Mouse (Mus musculus): ENCODE results near the gene Manba.
"Not testable (repeated sequence)": the region's sequence is repeated elsewhere in the genome, so short reads cannot be mapped to it uniquely, and the experiment has no call there.

Gene Manba

DNA sequence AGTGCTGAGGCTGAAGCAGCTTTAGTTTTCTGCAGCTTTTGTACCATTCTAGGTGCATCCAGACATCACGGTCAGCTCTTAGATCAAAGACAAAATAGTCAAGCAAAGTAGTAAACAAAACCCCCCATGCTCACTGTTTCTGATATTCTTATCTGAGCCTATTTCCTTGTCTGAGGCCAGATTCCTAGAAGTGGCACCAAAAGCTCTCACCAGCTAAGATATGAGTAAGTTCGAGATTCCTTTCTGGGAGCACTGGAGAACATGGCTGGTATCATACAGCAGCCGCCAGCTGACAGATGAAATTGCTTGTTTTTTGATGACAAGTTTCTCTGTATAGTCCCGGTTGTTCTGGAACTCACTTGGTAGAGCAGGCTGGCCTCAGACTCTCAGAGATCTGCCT, 2.4 kb downstream of the Manba start:
- DNase-seq, result no peak

DNA sequence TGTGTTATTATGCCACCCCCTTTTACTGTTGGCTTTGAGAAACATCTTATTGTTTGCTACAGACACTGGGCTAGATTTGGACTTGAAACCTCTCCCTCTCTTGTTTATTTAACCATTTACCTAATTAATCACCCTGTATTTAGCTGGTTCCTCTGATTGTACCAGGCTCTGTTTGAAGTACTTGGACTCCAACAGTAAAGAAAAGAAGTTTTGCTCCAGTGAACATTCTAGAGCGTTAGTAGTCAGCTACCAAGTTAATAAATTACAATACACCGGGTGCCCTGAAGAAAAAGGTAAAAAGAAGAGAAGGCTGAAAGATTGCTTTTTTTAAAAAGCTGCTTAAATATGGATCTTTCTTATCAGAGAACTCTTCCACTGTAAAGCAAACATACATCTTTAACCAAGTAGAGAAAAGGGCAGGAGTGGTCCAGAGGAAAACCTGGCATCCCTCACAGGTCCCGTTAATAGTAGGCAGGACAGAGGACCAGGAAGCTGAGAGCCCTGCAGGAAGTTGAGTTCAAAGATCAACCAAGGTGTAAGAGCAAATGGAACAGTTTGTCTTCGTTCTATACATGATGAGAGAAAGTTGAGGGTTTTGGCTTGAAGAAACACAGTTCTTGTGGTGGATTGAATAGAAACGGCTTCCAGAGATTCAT, 4.6 kb downstream of the Manba start:
- no peak for DNase-seq

GRCm38 (mm10) chr3:135491102-135491501, 5.7 kb downstream of the Manba start:
- no peak for DNase-seq

DNA sequence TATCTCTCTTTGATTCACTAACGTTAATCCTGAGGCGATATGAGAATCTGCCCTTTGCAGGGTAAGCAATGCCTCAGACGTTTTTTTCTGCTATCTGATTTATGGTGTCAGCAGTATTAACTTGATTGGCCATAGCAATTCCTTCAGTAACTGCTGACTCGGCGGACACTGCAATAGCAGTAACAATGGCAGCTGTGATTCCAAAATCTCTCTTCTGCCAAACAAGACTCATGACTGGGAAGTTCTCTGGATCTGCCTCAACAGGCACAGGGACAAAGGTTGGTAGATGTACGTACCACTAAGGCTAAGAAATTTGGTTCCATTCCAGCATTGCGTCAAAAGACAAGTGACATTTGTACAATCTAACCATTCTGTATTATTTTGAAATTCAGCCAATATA, 7.9 kb downstream of the Manba start:
- DNase-seq, result not testable (repeated sequence)

DNA sequence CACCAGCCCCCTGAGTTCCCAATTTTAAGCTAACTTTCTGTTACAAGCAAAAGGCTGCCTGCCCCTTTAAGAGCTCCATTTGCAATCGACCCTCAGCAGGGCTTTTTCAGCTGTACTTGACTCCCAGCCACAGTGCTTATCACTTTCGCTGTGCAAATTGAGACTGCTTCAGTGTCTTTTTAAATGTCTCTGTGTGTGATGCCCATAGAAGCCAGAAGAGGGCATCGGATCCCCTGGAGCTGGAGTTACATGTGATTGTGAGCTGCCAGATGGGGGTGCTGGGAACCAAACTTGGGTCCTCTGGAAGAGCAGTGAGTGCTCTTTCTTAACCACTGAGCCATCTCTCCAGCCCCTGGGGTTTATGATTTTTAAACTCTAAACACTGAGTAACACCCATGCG, 12.5 kb downstream of the Manba start:
- not testable (repeated sequence) for DNase-seq

DNA sequence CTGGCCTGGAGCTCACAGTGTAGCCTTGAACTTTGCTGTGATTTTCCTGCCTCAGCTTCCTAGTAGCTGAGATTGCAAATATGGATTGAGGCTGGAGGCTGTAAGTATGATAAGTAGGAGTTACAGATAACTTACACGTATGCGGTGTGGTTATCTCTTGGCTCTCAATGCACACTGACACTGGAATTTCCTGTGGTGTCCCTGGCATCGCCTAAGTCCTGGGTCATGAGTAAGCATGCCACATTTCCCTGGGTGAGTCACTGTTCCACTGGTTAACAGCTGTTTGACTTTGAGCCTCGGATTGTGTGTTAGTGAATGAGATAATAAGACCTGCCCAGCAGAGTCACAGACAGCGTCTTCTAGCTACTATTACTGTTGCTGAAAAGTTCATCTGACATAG, 13.5 kb downstream of the Manba start:
- no peak for DNase-seq

DNA sequence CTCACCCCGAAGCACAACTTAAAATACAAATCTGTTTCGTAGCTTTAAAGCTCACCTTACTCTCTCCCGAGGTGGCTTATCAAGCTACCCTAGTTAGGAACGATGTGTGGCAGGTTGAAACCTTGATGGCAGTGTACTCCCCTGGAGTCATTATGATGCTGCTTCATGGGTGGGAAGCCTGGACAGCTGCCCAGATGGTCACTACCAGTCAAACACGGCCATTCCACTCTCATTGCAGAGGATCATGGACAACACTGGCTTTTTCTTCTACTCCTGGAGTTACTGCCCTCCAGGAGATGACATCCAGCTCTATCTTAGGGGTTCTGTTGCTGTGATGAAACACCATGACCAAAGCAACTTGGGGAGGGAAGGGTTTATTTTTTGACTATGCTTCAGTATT, 17.7 kb downstream of the Manba start:
- no peak for DNase-seq

DNA sequence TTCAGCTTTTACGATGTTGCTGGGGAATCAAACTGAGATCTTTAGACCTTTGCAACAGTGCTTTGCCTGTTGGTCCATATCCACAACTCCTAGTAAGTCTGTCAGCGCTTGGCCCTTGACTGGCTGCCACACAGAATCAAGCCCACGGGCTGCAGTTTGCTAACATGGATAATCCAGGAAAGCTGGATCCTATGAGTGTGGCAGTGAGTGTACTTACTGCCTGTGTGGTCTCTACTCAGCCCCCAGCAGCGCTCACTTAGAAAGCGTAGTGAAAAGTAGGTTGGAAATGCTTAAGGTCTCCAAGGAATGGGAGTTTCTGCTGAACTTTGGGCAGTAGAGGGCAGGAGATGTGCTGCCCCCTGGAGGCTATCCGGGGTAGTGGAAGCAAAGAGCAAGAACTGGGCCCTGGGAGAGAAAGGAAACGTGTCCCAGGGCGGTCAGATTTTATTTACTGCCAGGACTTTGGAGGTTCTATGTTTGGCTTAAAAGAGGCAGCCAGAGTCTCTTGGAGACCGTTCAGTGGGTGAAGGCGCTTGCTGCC, 20.0 kb downstream of the Manba start:
- peak; percentile 44 for DNase-seq

GRCm38 (mm10) chr3:135505916-135506482, 20.6 kb downstream of the Manba start:
- no peak for DNase-seq

- no peak for DNase-seq
These were observed 22.1 kb downstream of the Manba start for GRCm38 (mm10) chr3:135507506-135507905.

DNA sequence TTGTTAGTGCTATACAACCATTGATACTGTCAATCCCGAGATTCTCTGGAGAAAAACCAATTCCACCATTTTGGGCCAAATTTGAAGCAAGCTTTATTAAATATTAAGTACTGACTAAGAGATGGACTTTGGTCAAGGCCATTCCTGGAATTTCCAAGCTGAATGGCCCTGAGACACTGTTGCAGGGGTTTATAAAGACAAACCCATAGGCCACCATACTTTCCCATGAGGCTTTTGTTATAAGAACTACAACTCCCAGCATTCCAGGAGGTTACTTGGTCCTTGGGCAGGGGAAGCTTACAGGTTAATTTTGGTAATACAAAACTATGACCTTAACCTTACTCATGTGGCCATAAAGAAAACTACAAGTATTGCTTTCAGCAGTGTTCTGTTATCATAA, 22.8 kb downstream of the Manba start:
- DNase-seq, result no peak

DNA sequence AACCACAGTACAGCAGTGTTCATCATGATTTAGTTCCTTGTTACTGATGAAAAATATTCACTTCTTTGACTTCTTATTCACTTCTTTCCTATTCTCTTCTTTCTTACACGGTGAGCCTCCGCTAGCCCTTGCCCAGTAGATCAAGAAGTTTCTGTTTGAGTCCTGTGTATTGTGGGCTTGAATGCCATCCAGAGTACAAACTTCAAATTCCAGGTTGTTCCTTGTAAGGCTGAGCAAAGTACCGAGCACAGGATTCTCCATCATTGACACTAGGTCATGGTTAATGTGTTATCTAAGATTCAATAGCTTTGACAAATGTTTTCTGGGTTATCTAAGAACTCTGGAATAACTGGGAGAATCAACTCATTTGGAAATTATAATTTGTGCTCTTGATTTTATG, 25.0 kb downstream of the Manba start:
- DNase-seq, result no peak

DNA sequence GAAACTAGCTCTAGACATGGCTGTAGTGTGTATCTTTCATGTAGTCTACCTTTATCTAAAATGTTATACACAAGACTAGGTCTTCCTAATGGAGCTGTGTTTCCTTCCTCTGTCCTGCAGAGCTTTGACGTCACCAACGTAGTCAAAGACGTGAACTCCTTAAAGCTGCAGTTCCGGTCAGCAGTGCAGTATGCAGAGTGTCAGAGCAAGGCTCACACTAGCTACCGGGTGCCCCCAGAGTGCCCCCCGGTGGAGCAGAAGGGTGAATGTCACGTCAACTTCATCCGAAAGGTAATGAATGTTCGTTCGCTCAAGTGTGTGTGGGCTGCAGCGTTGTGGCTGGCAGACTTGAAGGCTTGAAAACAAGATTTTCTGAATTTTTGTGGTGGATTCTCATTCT, 26.3 kb downstream of the Manba start:
- DNase-seq, result no peak

GRCm38 (mm10) chr3:135513270-135513669, 27.9 kb downstream of the Manba start:
- peak; percentile 20 for DNase-seq

GRCm38 (mm10) chr3:135513800-135514425, 28.5 kb downstream of the Manba start:
- no peak for DNase-seq

DNA sequence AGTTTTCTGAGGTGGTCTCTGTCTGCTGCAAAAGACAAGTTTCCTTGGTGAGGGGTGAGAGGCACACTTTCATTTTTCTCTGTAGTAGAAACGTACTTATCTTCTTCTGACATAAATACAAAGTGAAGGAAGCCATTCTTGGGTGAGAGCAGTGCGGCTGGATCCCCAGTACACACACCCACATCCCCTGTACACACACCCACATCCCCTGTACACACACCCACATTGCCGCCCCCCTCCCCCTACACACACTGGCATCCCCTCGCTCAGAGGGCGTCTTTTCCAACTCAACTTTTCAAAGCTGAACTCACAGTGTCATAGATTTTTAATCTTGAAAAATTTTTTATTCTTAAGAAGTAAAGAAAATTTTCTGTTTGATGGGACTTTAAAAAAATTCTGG, 29.8 kb downstream of the Manba start:
- no peak for DNase-seq

- DNase-seq, result peak; percentile 56
These were observed 31.5 kb downstream of the Manba start for GRCm38 (mm10) chr3:135516891-135517290.

DNA sequence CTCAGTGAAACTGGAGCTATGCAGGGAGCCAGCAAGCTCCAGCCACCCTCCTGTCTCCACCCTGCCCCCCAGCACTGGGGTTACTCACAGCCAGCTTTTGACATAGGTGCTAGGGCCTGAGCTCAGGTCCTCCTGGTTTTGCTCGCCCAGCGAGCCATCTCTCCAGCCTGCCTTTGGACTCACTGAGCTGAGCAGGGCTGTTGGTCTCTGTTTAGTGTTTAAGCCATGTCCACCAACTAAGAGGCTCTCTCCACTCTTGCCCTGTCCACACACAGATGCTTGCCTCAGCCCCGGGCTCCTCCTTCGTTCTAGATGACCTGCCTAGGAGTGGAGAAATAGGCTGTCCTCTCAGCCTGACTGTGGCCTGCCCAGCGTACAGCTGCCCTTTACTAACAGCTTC, 33.5 kb downstream of the Manba start:
- DNase-seq, result no peak

DNA sequence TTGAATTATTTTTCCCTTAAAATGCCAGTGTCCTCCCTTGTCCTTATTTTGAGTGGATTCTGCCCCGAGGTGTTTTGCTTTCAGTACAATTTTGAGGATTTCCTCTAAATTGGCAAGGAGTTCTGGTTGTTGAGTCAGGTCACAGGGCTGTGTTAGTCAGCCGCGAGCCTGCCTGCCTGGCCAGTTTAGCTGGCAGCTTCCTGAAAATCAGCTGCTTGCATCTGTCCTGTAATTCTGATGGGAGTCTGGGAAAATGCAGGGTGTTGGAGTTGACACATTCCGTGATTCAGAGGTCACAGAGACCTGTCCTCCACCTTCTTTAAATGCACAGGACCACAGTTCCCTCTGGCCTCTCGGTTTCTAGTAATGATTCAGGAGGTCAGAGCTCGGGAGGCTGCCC, 34.2 kb downstream of the Manba start:
- DNase-seq, result no peak

- DNase-seq, result peak; percentile 31
These were observed 36.6 kb downstream of the Manba start for GRCm38 (mm10) chr3:135521963-135522362.

- DNase-seq, result no peak
These were observed 37.4 kb downstream of the Manba start for GRCm38 (mm10) chr3:135522618-135523355.

DNA sequence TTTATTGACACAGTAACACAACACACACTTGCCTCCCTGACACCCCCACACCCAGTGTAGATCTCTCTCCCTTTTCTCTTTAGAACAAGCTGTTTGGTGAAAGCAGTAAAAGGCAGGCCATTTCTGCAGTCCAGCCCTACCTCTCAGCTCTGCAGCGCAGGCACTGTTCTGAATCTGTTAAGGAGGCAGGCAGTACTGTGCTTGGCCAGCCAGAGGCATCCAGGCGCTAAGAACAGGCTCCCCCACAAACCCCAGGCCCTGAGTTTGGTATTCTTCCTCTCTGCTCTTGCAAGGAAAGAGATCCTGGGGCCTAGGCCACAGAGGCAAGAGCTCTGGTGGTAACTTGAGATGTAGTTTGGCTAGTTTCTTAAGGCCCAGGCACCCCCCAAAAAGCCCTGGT, 39.5 kb downstream of the Manba start:
- not testable (repeated sequence) for DNase-seq

DNA sequence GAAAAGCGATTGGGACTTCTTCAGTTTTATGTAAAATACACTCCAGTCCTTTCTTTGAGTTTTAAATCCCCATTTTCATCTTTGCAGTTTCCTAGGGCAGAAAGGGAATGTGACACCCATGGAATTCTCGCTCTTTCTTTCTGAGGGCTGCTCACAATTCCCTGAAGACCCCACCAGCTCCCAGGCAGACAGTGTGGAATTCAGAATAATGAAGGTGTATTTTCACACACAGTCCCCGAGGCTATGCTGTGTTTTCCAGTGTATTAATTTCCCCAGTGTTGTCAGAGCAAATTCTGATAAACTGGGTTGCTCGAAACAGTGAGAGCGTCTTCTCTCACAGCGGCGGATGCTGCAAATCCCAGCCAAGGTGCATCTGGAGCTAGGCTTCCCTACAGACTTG, 44.3 kb downstream of the Manba start:
- DNase-seq, result no peak

DNA sequence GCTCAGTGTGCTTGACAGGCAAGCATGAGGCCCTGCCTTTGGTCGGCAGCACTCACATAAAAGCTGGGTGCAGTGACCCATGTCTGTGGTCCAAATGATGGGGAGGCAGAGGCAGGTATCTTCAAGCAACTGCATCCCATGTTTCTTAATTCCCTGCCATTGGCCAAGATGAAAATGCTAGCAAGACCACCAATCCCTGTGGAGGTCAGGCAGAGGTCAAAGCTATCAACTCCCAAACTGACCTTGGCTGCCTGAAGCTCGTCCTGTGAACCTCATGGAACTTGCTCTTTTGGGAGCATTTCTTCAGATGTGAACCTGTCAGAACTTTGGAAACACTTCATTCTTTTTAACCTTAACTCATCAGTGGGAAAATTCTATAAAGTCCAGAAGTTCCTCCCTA, 46.4 kb downstream of the Manba start:
- DNase-seq, result no peak
